Mouse (Mus musculus) forebrain, postnatal 0 days (tissue): ENCODE measurements around the gene Pde6b. TPM values are rescaled to one million over a fixed set of nuclear protein-coding genes. Genes with fewer than 3 reads are reported as not detected.

Experiments
- ATAC-seq: fragments of 200-750 bp; cut with Nextera tagmentation; 2 replicates; pipeline ENCODE4 v1.8.0; 2017; ENCODE audit warnings: mild to moderate bottlenecking, moderate library complexity
- DNase-seq: peaks from one replicate; pipeline ENCODE4 v3.0.0-alpha.2; 2015
- H3K27ac ChIP-seq: fragments of 300-500 bp; sonication (generic); 2 replicates; pipeline ENCODE4 v1.5.1; 2014; ENCODE audit warnings: low read depth, mild to moderate bottlenecking, antibody characterized with exemption, low read length, moderate library complexity, mixed read lengths
- H3K27me3 ChIP-seq: fragments of 300-500 bp; sonication (generic); 2 replicates; pipeline ENCODE4 v1.6.1; 2014; ENCODE audit warnings: mild to moderate bottlenecking, low read length, mixed read lengths; ENCODE audit not compliant: insufficient read depth
- H3K36me3 ChIP-seq: fragments of 300-500 bp; sonication (generic); 2 replicates; pipeline ENCODE4 v1.6.1; 2014; ENCODE audit warnings: mild to moderate bottlenecking, moderate library complexity; ENCODE audit not compliant: insufficient read depth
- H3K4me1 ChIP-seq: fragments of 300-500 bp; sonication (generic); 2 replicates; pipeline ENCODE4 v1.6.1; 2014; ENCODE audit warnings: antibody characterized with exemption; ENCODE audit not compliant: insufficient read depth
- H3K4me2 ChIP-seq: fragments of 300-500 bp; sonication (generic); 2 replicates; pipeline ENCODE4 v1.6.1; 2014; ENCODE audit warnings: low read depth, mild to moderate bottlenecking, moderate library complexity
- H3K4me3 ChIP-seq: fragments of 300-500 bp; sonication (generic); 2 replicates; pipeline ENCODE4 v1.5.1; 2014; ENCODE audit warnings: low read depth, low read length, mixed read lengths
- H3K9ac ChIP-seq: fragments of 300-500 bp; sonication (generic); 2 replicates; pipeline ENCODE4 v1.6.1; 2014; ENCODE audit warnings: mild to moderate bottlenecking
- H3K9me3 ChIP-seq: fragments of 300-500 bp; sonication (generic); 2 replicates; pipeline ENCODE4 v1.6.1; 2016; ENCODE audit warnings: low read length
- CTCF ChIP-seq: sonication (generic); IDR thresholded peaks from 2 replicates; pipeline ENCODE4 v1.5.1; 2016; ENCODE audit warnings: antibody characterized with exemption, control low read depth, low read depth
- WGBS: fragments of 180-500 bp; shearing (Covaris S2); extraction: QIAGEN DNeasy Blood & Tissue Kit; methylation state at CpG from one replicate; pipeline ENCODE4 v1.1.7; 2014; 5-methylcytosine and 5-hydroxymethylcytosine counted together
- polyA plus RNA-seq: library from polyadenylated mRNA; unstranded; fragments of >200 nt; fragmentation: Nextera tagmentation; extraction: Ambion mirVana; gene quantifications from 2 replicates; pipeline ENCODE4 v1.2.1, GENCODE M21; 2015
- total RNA-seq: library from RNA; depleted of rRNA; stranded (reverse); fragments of >200 nt; gene quantifications from 2 replicates; pipeline ENCODE4 v1.2.3, GENCODE M21; 2014; rRNA removed

Gene Pde6b
- 0.05 TPM in 1 of 2 replicates, not detected in the other for total RNA-seq
- polyA plus RNA-seq, result 0.12 TPM in 1 of 2 replicates, not detected in the other

GRCm38 (mm10) chr5:108388201-108388600 lies at the start of gene Pde6b:
Pde6b (plus strand) TSS chr5:108388391.
- no peak within 1 kb of the TSS for H3K4me3 ChIP-seq
- H3K4me1 ChIP-seq, result no peaks in the 10 kb centered on the region
- DNase-seq, result no peak
- H3K9me3 ChIP-seq, result no peaks in the 10 kb centered on the region
- no peak for TF ChIP-seq CTCF
- WGBS, result 83% methylated on average over 7 of the region's 7 CpGs
- H3K36me3 ChIP-seq, result no peaks in the 10 kb centered on the region
- no peak within 1 kb of the TSS for H3K4me2 ChIP-seq
- ATAC-seq, result no peak
- H3K9ac ChIP-seq, result no peak within 1 kb of the TSS
- H3K27ac ChIP-seq, result no peak within 1 kb of the TSS
- no peaks in the 10 kb centered on the region for H3K27me3 ChIP-seq

DNA sequence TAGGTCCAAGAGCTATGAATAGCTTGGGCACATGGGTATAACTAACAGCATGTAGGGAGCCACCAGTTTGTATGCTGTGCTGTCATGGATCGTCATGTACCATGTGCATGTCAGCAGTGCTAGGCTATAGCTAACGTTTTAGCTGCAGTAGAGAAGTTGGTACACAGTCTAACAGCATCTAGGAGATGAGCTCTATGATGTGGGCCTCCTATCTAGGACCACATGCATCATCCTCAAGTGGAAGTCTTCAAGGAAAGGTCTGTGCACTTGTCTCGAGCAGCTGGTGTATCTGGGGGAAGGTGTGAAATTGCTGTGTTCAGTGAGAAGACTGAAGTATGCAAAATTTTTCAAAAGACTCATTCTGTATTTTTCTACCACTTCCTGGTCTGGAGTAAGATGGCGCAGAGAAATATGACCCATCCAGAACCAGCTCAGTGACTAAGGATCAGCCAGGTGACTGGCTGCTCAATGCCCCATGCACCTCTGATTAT lies 44.5 kb upstream of the Pde6b start:
- WGBS, result 92% methylated on average over 4 of the region's 4 CpGs
- Histone ChIP-seq H3K4me2 (no peak overlapping the region), H3K4me3 (no peak overlapping the region), H3K9ac (no peak overlapping the region), H3K27ac (no peak overlapping the region), H3K27me3 (no peaks in the 10 kb centered on the region), H3K36me3 (peaks cover 39% of the 10 kb centered on the region), H3K9me3 (no peaks in the 10 kb centered on the region), H3K4me1 (no peaks in the 10 kb centered on the region)
- no peak for TF ChIP-seq CTCF
- DNase-seq (no peak), ATAC-seq (no peak)

DNA sequence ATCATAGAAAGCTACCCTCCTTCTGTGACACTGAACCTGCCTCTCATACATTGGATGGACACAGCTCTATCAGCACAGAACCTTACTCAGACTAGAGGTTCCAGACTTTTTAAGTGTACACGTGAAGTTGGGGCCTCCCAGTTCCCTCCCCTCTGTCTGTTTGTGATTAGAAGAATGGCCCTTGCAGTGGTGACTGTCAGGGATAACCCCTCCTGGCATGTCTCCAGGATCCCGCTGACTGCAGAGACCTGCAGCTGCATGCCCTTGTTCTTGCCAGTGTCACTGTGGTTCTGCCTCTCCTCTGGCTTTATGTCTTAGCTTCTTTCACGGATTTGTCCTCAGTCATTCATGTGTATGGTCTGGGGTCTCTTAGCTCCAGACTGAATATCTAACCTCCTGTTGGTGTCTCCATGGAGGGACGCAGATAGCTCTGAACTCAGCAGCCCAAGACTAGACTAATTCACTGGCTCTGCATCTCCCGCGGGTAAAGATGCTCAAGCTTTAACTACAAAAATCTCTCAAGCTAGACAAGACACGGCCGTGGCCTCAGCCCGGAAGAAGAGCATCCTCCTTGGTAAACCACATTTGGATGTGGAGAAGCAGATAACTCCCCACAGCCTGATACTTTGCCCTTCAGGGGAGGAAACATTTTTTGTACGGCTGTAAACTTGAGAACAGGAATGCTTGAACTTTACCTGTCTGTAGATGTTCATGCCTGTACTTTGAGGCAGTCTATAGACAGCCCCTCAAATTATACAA lies 42.7 kb upstream of the Pde6b start:
- H3K4me3 ChIP-seq, result no peak overlapping the region
- H3K27ac ChIP-seq, result no peak overlapping the region
- peaks cover 45% of the 10 kb centered on the region for H3K36me3 ChIP-seq
- WGBS, result 87% methylated on average over 10 of the region's 10 CpGs
- ATAC-seq (no peak), DNase-seq (no peak)
- no peaks in the 10 kb centered on the region for H3K9me3 ChIP-seq
- no peaks in the 10 kb centered on the region for H3K4me1 ChIP-seq
- TF ChIP-seq CTCF, result no peak
- H3K27me3 ChIP-seq, result no peaks in the 10 kb centered on the region
- no peak overlapping the region for H3K4me2 ChIP-seq
- no peak overlapping the region for H3K9ac ChIP-seq

DNA sequence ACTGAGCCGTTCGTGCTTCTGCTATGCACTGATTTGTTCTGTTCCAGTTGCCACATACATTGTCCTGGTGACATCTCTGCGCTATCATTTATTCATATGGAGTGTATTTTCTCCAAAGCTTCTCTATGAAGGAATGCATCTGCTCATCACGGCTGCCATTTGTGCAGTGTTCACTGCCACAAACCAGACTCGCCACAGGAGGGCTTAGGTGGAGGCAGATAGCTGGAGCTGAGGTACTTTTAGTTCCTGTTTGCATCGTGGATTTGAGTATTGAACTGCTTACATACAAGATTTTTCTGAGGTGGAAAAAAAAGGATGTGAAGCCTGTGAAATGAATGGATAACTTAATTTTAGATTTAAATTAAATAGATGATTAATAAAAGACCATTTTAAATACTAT lies 40.3 kb upstream of the Pde6b start:
- H3K9ac ChIP-seq, result no peak overlapping the region; the same call in 1 of the 2 replicates
- no peaks in the 10 kb centered on the region for H3K4me1 ChIP-seq
- TF ChIP-seq CTCF, result 0 out of 2 replicates have a peak, but pooled peaks have one; percentile 7
- peaks cover 38% of the 10 kb centered on the region for H3K36me3 ChIP-seq
- ATAC-seq, result no peak
- H3K4me3 ChIP-seq, result no peak overlapping the region
- no peak overlapping the region for H3K4me2 ChIP-seq
- H3K9me3 ChIP-seq, result no peaks in the 10 kb centered on the region
- no peaks in the 10 kb centered on the region for H3K27me3 ChIP-seq
- DNase-seq, result no peak
- WGBS, result 90% methylated on average over 6 of the region's 6 CpGs
- no peak overlapping the region for H3K27ac ChIP-seq

DNA sequence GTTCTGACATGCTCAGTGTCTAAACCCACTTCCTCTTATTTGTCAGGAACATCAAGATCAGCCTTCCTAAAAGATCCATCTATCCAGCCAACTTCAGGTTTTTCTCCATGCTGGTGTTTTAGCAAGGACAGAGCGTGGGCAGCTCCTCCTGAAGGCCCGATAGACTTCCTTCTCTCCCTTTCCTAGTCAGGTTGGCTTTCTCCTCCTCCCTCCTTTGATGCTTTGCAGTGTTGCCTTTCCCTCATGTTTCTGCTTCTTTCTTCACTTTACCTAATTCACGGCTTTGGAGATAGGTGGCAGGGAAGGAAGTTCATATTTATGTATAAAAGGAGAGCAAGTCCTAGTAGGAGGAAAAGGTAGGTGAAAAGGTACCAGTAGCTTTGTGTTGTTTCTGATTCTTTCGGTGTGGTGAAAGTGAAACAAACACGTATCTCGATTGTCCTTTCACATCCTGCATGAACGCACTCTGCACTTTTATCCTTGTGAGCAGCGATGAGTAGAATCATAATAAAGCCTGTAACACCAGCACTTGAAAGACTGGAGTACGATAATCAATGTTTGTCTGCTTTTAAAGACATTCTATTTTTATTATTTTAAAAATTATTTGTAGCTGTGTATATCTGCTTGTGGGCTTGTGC lies 38.6 kb upstream of the Pde6b start:
- whole genome bisulfite sequencing, result 91% methylated on average over 9 of the region's 9 CpGs
- no peak overlapping the region for H3K4me2 ChIP-seq
- no peak for TF ChIP-seq CTCF
- no peak overlapping the region for H3K9ac ChIP-seq
- peaks cover 27% of the 10 kb centered on the region for H3K36me3 ChIP-seq
- ATAC-seq (no peak), DNase-seq (no peak)
- no peak overlapping the region for H3K27ac ChIP-seq
- H3K9me3 ChIP-seq, result no peaks in the 10 kb centered on the region
- no peaks in the 10 kb centered on the region for H3K4me1 ChIP-seq
- no peak overlapping the region for H3K4me3 ChIP-seq
- no peaks in the 10 kb centered on the region for H3K27me3 ChIP-seq

DNA sequence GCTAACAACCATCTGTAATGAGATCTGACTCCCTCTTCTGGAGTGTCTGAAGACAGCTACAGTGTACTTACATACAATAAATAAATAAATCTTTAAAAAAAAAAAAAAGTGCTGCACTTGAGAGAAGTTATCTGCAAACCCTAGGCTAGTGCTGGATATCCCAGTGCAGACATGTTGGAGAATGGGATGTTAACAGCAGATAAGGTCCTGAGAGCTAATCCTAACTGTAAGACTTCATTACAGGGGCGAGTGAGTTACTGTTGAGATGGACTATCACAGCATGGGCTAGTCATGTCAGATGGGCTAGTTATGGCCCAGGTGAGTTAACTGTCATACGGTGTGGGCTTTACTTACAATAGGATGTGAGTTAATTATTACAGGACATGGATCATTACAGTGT lies 34.1 kb upstream of the Pde6b start:
- no peak overlapping the region for H3K4me2 ChIP-seq
- H3K9me3 ChIP-seq, result no peaks in the 10 kb centered on the region
- no peaks in the 10 kb centered on the region for H3K27me3 ChIP-seq
- TF ChIP-seq CTCF, result no peak
- ATAC-seq (no peak), DNase-seq (no peak)
- no peak overlapping the region for H3K27ac ChIP-seq
- no peak overlapping the region for H3K9ac ChIP-seq
- 84% methylated on average over 2 of the region's 2 CpGs for WGBS
- no peak overlapping the region for H3K4me3 ChIP-seq
- H3K36me3 ChIP-seq, result peaks cover 8% of the 10 kb centered on the region
- H3K4me1 ChIP-seq, result no peaks in the 10 kb centered on the region

- H3K36me3 ChIP-seq, result no peaks in the 10 kb centered on the region
- TF ChIP-seq CTCF, result no peak
- no peaks in the 10 kb centered on the region for H3K4me1 ChIP-seq
- DNase-seq (no peak), ATAC-seq (no peak)
- H3K27me3 ChIP-seq, result no peaks in the 10 kb centered on the region
- H3K4me2 ChIP-seq, result no peak overlapping the region
- H3K27ac ChIP-seq, result no peak overlapping the region
- 88% methylated on average over 1 of the region's 1 CpGs for WGBS
- no peaks in the 10 kb centered on the region for H3K9me3 ChIP-seq
- no peak overlapping the region for H3K4me3 ChIP-seq
- no peak overlapping the region for H3K9ac ChIP-seq
Measured at GRCm38 (mm10) chr5:108357862-108358261, 30.3 kb upstream of the Pde6b start.
